Mouse (Mus musculus): ENCODE results near the gene Htra3. TPM values are rescaled to one million over a fixed set of nuclear protein-coding genes. Genes with fewer than 3 reads are reported as not detected.
A peak's percentile ranks its signal among the peaks of the same experiment; 100 is the strongest.

Htra3 gene
- total and polyA plus RNA-seq, 3 experiments = not detected

- Histone ChIP-seq H3K79me2 (ENCODE audit: control insufficient read depth, insufficient read depth, low read length, poor library complexity) (no peaks in the 10 kb centered on the region), H3K4me3 (ENCODE audit: control insufficient read depth in 1 of 2, insufficient read depth in 1 of 2, low read depth in 2 of 2, low read length in 2 of 2) (no peak overlapping the region), H3K9me3 (replicated peaks; ENCODE audit: insufficient read depth, low read length) (no peaks in the 10 kb centered on the region), H3K4me1 (ENCODE audit: control insufficient read depth in 1 of 2, insufficient read depth in 2 of 2, low read length in 2 of 2) (no peaks in the 10 kb centered on the region), H3K36me3 (ENCODE audit: control insufficient read depth in 1 of 2, insufficient read depth in 2 of 2, low read length in 2 of 2) (no peaks in the 10 kb centered on the region), H3K27ac (ENCODE audit: control insufficient read depth, low read depth, low read length) (no peak overlapping the region), H3K27me3 (ENCODE audit: control insufficient read depth in 1 of 2, insufficient read depth in 2 of 2, low read length in 2 of 2) (no peaks in the 10 kb centered on the region), H3K9ac (ENCODE audit: control insufficient read depth, low read depth, low read length, poor library complexity, severe bottlenecking) (no peak overlapping the region)
- no peak for TF ChIP-seq POLR2AphosphoS5 (IDR thresholded peaks at IDR 0.05; ENCODE audit: borderline replicate concordance, low read depth, low read length)
- TF ChIP-seq CTCF (IDR thresholded peaks at IDR 0.05 in 2 of 3, conservative IDR thresholded peaks at IDR 0.05 in 1 of 3; ENCODE audit: control insufficient read depth in 1 of 3, insufficient read depth in 1 of 3, low read depth in 2 of 3, low read length in 3 of 3, poor library complexity in 1 of 3, severe bottlenecking in 1 of 3) = 0 out of 6 replicates have a peak, but pooled peaks of 1 of the 3 experiments have one; percentile 14
- DNase-seq (ENCODE audit: low read depth, low spot score) = no peak
Measured at GRCm38 (mm10) chr5:35629333-35629732, 50.2 kb downstream of the Htra3 start.

- Histone ChIP-seq H3K27me3 (ENCODE audit: control insufficient read depth in 1 of 2, insufficient read depth in 2 of 2, low read length in 2 of 2) (no peaks in the 10 kb centered on the region), H3K4me3 (ENCODE audit: control insufficient read depth in 1 of 2, insufficient read depth in 1 of 2, low read depth in 2 of 2, low read length in 2 of 2) (no peak overlapping the region), H3K79me2 (ENCODE audit: control insufficient read depth, insufficient read depth, low read length, poor library complexity) (no peaks in the 10 kb centered on the region), H3K9me3 (replicated peaks; ENCODE audit: insufficient read depth, low read length) (no peaks in the 10 kb centered on the region), H3K36me3 (ENCODE audit: control insufficient read depth in 1 of 2, insufficient read depth in 2 of 2, low read length in 2 of 2) (no peaks in the 10 kb centered on the region), H3K9ac (ENCODE audit: control insufficient read depth, low read depth, low read length, poor library complexity, severe bottlenecking) (no peak overlapping the region), H3K4me1 (ENCODE audit: control insufficient read depth in 1 of 2, insufficient read depth in 2 of 2, low read length in 2 of 2) (no peaks in the 10 kb centered on the region), H3K27ac (ENCODE audit: control insufficient read depth, low read depth, low read length) (no peak overlapping the region)
- TF ChIP-seq GATA1 (IDR thresholded peaks at IDR 0.05; ENCODE audit: low read depth, low read length) (no peak), RAD21 (IDR thresholded peaks at IDR 0.05; ENCODE audit: low read depth, low read length) (no peak), ZC3H11A (IDR thresholded peaks at IDR 0.05; ENCODE audit: low read depth, low read length) (no peak), MYB (IDR thresholded peaks at IDR 0.05; ENCODE audit: low read depth, low read length) (no peak)
- no peak for DNase-seq (ENCODE audit: low read depth, low spot score)
Measured at GRCm38 (mm10) chr5:35628685-35629084, 50.9 kb downstream of the Htra3 start.

GRCm38 (mm10) chr5:35627307-35627840 lies 52.2 kb downstream of the Htra3 start:
- no peaks in the 10 kb centered on the region for H3K36me3 ChIP-seq (ENCODE audit: control insufficient read depth in 1 of 2, insufficient read depth in 2 of 2, low read length in 2 of 2)
- no peak for DNase-seq (ENCODE audit: low read depth, low spot score)
- no peak overlapping the region for H3K4me3 ChIP-seq (ENCODE audit: control insufficient read depth in 1 of 2, insufficient read depth in 1 of 2, low read depth in 2 of 2, low read length in 2 of 2)
- H3K9ac ChIP-seq (ENCODE audit: control insufficient read depth, low read depth, low read length, poor library complexity, severe bottlenecking) = no peak overlapping the region
- no peaks in the 10 kb centered on the region for H3K9me3 ChIP-seq (replicated peaks; ENCODE audit: insufficient read depth, low read length)
- H3K27ac ChIP-seq (ENCODE audit: control insufficient read depth, low read depth, low read length) = no peak overlapping the region
- H3K79me2 ChIP-seq (ENCODE audit: control insufficient read depth, insufficient read depth, low read length, poor library complexity) = no peaks in the 10 kb centered on the region
- no peaks in the 10 kb centered on the region for H3K4me1 ChIP-seq (ENCODE audit: control insufficient read depth in 1 of 2, insufficient read depth in 2 of 2, low read length in 2 of 2)
- no peak for TF ChIP-seq EP300 (IDR thresholded peaks at IDR 0.05; ENCODE audit: low read depth in 1 of 2, low read length in 2 of 2)
- no peak for TF ChIP-seq SIN3A (IDR thresholded peaks at IDR 0.05; ENCODE audit: low read length)
- no peak for TF ChIP-seq USF2 (IDR thresholded peaks at IDR 0.05; ENCODE audit: borderline replicate concordance in 1 of 2, insufficient read depth in 1 of 2, low read depth in 1 of 2, low read length in 2 of 2)
- no peak for TF ChIP-seq NRF1 (IDR thresholded peaks at IDR 0.05; ENCODE audit: insufficient read depth, low read depth, low read length, poor library complexity, severe bottlenecking)
- no peaks in the 10 kb centered on the region for H3K27me3 ChIP-seq (ENCODE audit: control insufficient read depth in 1 of 2, insufficient read depth in 2 of 2, low read length in 2 of 2)

Data from MEL (cell line).